Mouse (Mus musculus) heart, postnatal 0 days (tissue): ENCODE measurements at regions not wholly inside any gene's neighbourhood (a gene's known extent, or its start where the extent isn't known, plus 50 kb on each side); places are given as distances from the start of the nearest gene placed in this dataset.

Experiments
- CTCF ChIP-seq: IDR thresholded peaks from 2 replicates; pipeline ENCODE4 v1.5.1; 2016; ENCODE audit warnings: antibody characterized with exemption, control low read depth, low read depth
- EP300 ChIP-seq: IDR thresholded peaks from 2 replicates; pipeline ENCODE4 v1.6.1; 2016; ENCODE audit warnings: antibody characterized with exemption, low read depth

- no peak for TF ChIP-seq CTCF
- no peak for TF ChIP-seq EP300
Measured at GRCm38 (mm10) chr4:142634398-142634797, 395.2 kb upstream of the Kazn start.
